Mouse (Mus musculus): ENCODE measurements around the gene Cfap100. TPM values are rescaled to one million over a fixed set of nuclear protein-coding genes. Genes with fewer than 3 reads are reported as not detected.
A peak's percentile ranks its signal among the peaks of the same experiment; 100 is the strongest.

Cfap100 gene
- polyA plus RNA-seq, 1 experiment = not detected

GRCm38 (mm10) chr6:90369725-90370553, 58.7 kb downstream of the Cfap100 start:
- Histone ChIP-seq H3K27ac (ENCODE audit: insufficient read depth, low read length) (no peak overlapping the region), H3K36me3 (ENCODE audit: control insufficient read depth, insufficient read depth, low read length, poor library complexity, severe bottlenecking) (peaks cover 11% of the 10 kb centered on the region), H3K4me3 (ENCODE audit: low read depth, low read length) (peak overlapping the region; percentile 78), H3K9me3 (replicated peaks; ENCODE audit: control insufficient read depth, insufficient read depth, low read length, poor library complexity, severe bottlenecking) (no peaks in the 10 kb centered on the region), H3K9ac (ENCODE audit: low read depth, poor library complexity, severe bottlenecking) (peak overlapping the region; percentile 64), H3K4me1 (ENCODE audit: control insufficient read depth, insufficient read depth, low read length) (no peaks in the 10 kb centered on the region), H3K27me3 (ENCODE audit: control insufficient read depth, insufficient read depth, low read length, poor library complexity, severe bottlenecking) (no peaks in the 10 kb centered on the region)
- TF ChIP-seq CTCF (IDR thresholded peaks at IDR 0.05; ENCODE audit: low read depth, low read length) = no peak
- no peak for TF ChIP-seq EP300 (IDR thresholded peaks at IDR 0.05; ENCODE audit: insufficient read depth, low read depth, low read length)
- TF ChIP-seq POLR2A (IDR thresholded peaks at IDR 0.05; ENCODE audit: insufficient read depth, low read length) = no peak

DNA sequence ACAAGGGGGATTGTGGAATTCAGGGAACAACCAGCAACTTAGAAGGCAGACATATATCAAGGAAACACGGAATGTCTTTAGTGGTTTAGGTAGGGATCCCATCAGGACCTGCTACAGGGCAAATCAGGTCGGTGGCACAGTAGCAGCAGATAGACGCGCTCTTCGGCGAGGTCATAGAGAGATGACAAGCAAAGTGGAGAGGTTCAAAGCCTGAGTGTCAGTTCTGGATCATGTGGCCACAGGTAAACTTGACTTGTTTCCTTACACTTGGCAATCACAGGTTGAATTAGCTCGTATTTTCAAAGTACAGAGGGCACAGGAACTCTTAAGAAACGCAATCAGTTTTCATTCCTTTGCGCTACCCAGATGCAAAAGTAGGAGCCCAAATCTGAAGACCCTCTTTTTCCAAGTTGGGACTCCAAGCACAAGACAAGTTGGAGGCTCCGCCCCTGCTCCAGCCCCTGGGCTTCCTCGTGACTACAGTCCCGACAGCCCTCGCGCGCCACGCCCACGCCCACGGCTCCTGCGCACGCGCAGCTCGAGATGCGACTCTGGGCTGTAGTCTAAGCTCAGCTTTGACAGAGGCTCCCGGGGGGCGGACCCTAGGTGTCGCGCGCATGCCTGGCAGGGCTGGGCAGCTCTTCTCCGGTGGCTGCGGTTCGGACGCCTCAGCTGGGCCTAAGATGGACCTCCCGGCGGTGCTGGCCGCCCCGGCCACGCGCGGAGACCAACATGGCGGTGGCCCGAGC, 59.4 kb downstream of the Cfap100 start, which contains the start of gene Zxdc:
Gene Zxdc, plus strand, starts transcription at position 517 of the 749 bp plus-strand sequence.
- H3K27ac ChIP-seq (ENCODE audit: insufficient read depth, low read length) = no peak within 1 kb of the TSS
- no peaks in the 10 kb centered on the region for H3K27me3 ChIP-seq (ENCODE audit: control insufficient read depth, insufficient read depth, low read length, poor library complexity, severe bottlenecking)
- TF ChIP-seq CTCF (IDR thresholded peaks at IDR 0.05; ENCODE audit: low read depth, low read length) (no peak), EP300 (IDR thresholded peaks at IDR 0.05; ENCODE audit: insufficient read depth, low read depth, low read length) (0 out of 2 replicates have a peak, but pooled peaks have one; percentile 42), POLR2A (IDR thresholded peaks at IDR 0.05; ENCODE audit: insufficient read depth, low read length) (peak; percentile 29)
- no peaks in the 10 kb centered on the region for H3K9me3 ChIP-seq (replicated peaks; ENCODE audit: control insufficient read depth, insufficient read depth, low read length, poor library complexity, severe bottlenecking)
- peak within 1 kb of the TSS; percentile 64 for H3K9ac ChIP-seq (ENCODE audit: low read depth, poor library complexity, severe bottlenecking)
- H3K36me3 ChIP-seq (ENCODE audit: control insufficient read depth, insufficient read depth, low read length, poor library complexity, severe bottlenecking) = peaks cover 11% of the 10 kb centered on the region
- H3K4me3 ChIP-seq (ENCODE audit: low read depth, low read length) = peak within 1 kb of the TSS; percentile 78
- H3K4me1 ChIP-seq (ENCODE audit: control insufficient read depth, insufficient read depth, low read length) = no peaks in the 10 kb centered on the region

- Histone ChIP-seq H3K9me3 (replicated peaks; ENCODE audit: control insufficient read depth, insufficient read depth, low read length, poor library complexity, severe bottlenecking) (no peaks in the 10 kb centered on the region), H3K27ac (ENCODE audit: insufficient read depth, low read length) (no peak overlapping the region), H3K9ac (ENCODE audit: low read depth, poor library complexity, severe bottlenecking) (no peak overlapping the region), H3K36me3 (ENCODE audit: control insufficient read depth, insufficient read depth, low read length, poor library complexity, severe bottlenecking) (no peaks in the 10 kb centered on the region), H3K4me3 (ENCODE audit: low read depth, low read length) (no peak overlapping the region), H3K4me1 (ENCODE audit: control insufficient read depth, insufficient read depth, low read length) (peaks cover 2% of the 10 kb centered on the region), H3K27me3 (ENCODE audit: control insufficient read depth, insufficient read depth, low read length, poor library complexity, severe bottlenecking) (no peaks in the 10 kb centered on the region)
- no peak for TF ChIP-seq EP300 (IDR thresholded peaks at IDR 0.05; ENCODE audit: insufficient read depth, low read depth, low read length)
- TF ChIP-seq POLR2A (IDR thresholded peaks at IDR 0.05; ENCODE audit: insufficient read depth, low read length) = no peak
- TF ChIP-seq CTCF (IDR thresholded peaks at IDR 0.05; ENCODE audit: low read depth, low read length) = no peak
Measured at GRCm38 (mm10) chr6:90363301-90363700, 65.3 kb downstream of the Cfap100 start.

DNA sequence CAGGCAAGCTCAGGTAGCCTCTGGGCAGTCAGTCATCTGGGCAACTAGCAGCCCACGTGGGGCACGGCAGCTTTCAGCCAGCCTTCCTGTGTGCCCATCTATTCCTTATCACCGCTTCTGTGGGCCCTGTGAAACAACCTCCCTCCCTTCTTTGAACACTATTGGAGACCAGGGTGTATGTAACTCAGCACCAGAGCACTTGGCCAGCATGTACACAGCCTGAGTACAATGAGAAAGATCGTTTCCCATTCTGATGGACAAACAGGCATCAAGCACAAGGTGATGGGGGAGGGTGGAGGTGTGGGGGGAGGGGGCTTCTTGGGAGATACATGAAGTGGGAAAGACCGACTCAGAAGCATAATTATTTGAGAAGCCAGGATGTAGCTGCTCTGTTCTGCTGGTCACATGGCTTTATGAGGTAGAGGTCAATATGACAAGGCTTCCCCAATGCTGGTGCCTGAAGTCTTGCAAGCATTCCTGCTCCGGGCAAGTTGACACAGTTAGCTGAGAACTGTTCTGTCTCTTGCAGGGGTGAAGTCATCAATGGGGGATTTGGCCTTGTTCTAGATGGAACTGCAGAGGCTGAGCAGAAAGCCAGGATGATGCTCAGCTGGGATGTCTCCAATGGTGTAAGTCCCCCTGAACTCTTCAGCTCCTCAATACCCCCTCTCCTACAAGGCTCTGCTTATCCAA, 67.5 kb downstream of the Cfap100 start:
- Histone ChIP-seq H3K4me1 (ENCODE audit: control insufficient read depth, insufficient read depth, low read length) (peaks cover 2% of the 10 kb centered on the region), H3K27ac (ENCODE audit: insufficient read depth, low read length) (no peak overlapping the region), H3K36me3 (ENCODE audit: control insufficient read depth, insufficient read depth, low read length, poor library complexity, severe bottlenecking) (no peaks in the 10 kb centered on the region), H3K9ac (ENCODE audit: low read depth, poor library complexity, severe bottlenecking) (no peak overlapping the region), H3K27me3 (ENCODE audit: control insufficient read depth, insufficient read depth, low read length, poor library complexity, severe bottlenecking) (no peaks in the 10 kb centered on the region), H3K4me3 (ENCODE audit: low read depth, low read length) (no peak overlapping the region), H3K9me3 (replicated peaks; ENCODE audit: control insufficient read depth, insufficient read depth, low read length, poor library complexity, severe bottlenecking) (no peaks in the 10 kb centered on the region)
- TF ChIP-seq POLR2A (IDR thresholded peaks at IDR 0.05; ENCODE audit: insufficient read depth, low read length) = no peak

DNA sequence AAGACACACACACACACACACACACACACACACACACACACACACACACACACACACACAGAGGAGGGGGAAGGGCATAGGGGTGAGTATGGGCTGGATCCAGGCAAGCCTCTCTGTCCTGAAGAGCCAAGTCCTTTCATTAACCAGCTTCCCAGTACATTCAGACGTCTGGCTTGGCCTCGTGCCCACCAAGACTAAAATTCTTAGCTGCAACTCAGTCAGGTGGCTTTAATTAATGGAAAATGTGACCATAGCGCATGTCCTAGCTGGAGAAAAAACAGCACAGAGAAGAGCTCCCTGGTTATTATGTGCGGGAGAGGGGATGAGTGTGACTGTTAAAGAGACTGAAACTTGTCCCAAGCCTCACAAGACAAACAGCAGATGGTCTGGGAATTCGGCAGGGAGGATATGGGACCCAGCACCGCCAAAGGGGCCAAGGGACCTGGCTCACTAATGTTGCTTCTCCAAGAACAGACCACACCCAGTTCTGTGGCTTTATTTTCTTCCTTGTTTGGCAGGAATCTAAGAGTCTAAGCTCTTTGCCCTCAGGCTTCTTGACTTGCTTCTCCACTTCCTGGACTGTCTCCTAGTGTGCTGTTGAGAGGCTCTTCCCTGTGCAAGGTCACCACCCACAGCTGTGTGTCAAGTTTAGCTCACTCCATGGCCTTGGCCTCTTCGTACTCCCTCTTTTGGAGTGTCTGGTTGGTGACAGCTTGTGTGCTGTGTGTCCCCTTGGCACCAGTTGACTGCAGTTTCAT, 68.4 kb downstream of the Cfap100 start:
- Histone ChIP-seq H3K9ac (ENCODE audit: low read depth, poor library complexity, severe bottlenecking) (no peak overlapping the region), H3K27ac (ENCODE audit: insufficient read depth, low read length) (no peak overlapping the region), H3K4me3 (ENCODE audit: low read depth, low read length) (no peak overlapping the region), H3K36me3 (ENCODE audit: control insufficient read depth, insufficient read depth, low read length, poor library complexity, severe bottlenecking) (no peaks in the 10 kb centered on the region), H3K9me3 (replicated peaks; ENCODE audit: control insufficient read depth, insufficient read depth, low read length, poor library complexity, severe bottlenecking) (no peaks in the 10 kb centered on the region), H3K4me1 (ENCODE audit: control insufficient read depth, insufficient read depth, low read length) (peaks cover 2% of the 10 kb centered on the region), H3K27me3 (ENCODE audit: control insufficient read depth, insufficient read depth, low read length, poor library complexity, severe bottlenecking) (no peaks in the 10 kb centered on the region)
- TF ChIP-seq CTCF (IDR thresholded peaks at IDR 0.05; ENCODE audit: low read depth, low read length) = no peak
- TF ChIP-seq POLR2A (IDR thresholded peaks at IDR 0.05; ENCODE audit: insufficient read depth, low read length) = no peak
- TF ChIP-seq EP300 (IDR thresholded peaks at IDR 0.05; ENCODE audit: insufficient read depth, low read depth, low read length) = no peak

Data from ES-Bruce4 (cell line).